Mouse (Mus musculus): ENCODE measurements around the gene Tex2. TPM values are rescaled to one million over a fixed set of nuclear protein-coding genes. Genes with fewer than 3 reads are reported as not detected.

Tex2 gene
- polyA plus RNA-seq, 1 experiment from 2014 or later: 14.2 TPM

- Histone ChIP-seq H3K9ac (ENCODE audit: low read length) (no peak overlapping the region), H3K4me1 (ENCODE audit: control insufficient read depth, insufficient read depth, low read length) (peaks cover 17% of the 10 kb centered on the region), H3K9me3 (replicated peaks; ENCODE audit: control insufficient read depth, low read length) (no peaks in the 10 kb centered on the region), H3K4me3 (ENCODE audit: low read length) (no peak overlapping the region), H3K27ac (ENCODE audit: low read length) (no peak overlapping the region), H3K36me3 (ENCODE audit: control insufficient read depth, insufficient read depth) (no peaks in the 10 kb centered on the region), H3K4me2 (ENCODE audit: low read depth, low read length) (no peak overlapping the region), H3K27me3 (ENCODE audit: control insufficient read depth, insufficient read depth, low read length) (no peaks in the 10 kb centered on the region)
- WGBS: 68% methylated on average over 4 of the region's 4 CpGs
- ATAC-seq (replicated peaks; ENCODE audit: extremely low read depth, insufficient read depth, low FRiP score): no peak
Observed at GRCm38 (mm10) chr11:106458540-106458939, 154.7 kb downstream of the Tex2 start.

Other genes with a start within 250 kb of the Tex2 start
- 1.00 and 1.0 TPM in 2 replicates for gene Prr29, start 248.0 kb downstream of the Tex2 start, polyA plus RNA-seq (2015; fragmentation: Nextera tagmentation; extraction: Ambion mirVana)
- 107 and 109 TPM in 2 replicates for gene Icam2, start 225.3 kb downstream of the Tex2 start, polyA plus RNA-seq (2015; fragmentation: Nextera tagmentation; extraction: Ambion mirVana)
- 4.7 and 5.3 TPM in 2 replicates for gene Ern1, start 125.6 kb downstream of the Tex2 start, polyA plus RNA-seq (2015; fragmentation: Nextera tagmentation; extraction: Ambion mirVana)
- 80.4 and 87.7 TPM in 2 replicates for gene Pecam1, start 137.2 kb upstream of the Tex2 start, polyA plus RNA-seq (2015; fragmentation: Nextera tagmentation; extraction: Ambion mirVana)
- 1.8 and 2.2 TPM in 2 replicates for gene Milr1, start 137.8 kb upstream of the Tex2 start, polyA plus RNA-seq (2015; fragmentation: Nextera tagmentation; extraction: Ambion mirVana)
- gene Polg2, start 166.1 kb upstream of the Tex2 start, polyA plus RNA-seq (2015; fragmentation: Nextera tagmentation; extraction: Ambion mirVana): 6.4 and 7.8 TPM in 2 replicates
- 213 and 237 TPM in 2 replicates for gene Ddx5, start 175.8 kb upstream of the Tex2 start, polyA plus RNA-seq (2015; fragmentation: Nextera tagmentation; extraction: Ambion mirVana)
- gene Cep95, start 175.8 kb upstream of the Tex2 start, polyA plus RNA-seq (2015; fragmentation: Nextera tagmentation; extraction: Ambion mirVana): 14.2 and 15.1 TPM in 2 replicates